Mouse (Mus musculus): ENCODE results near the gene Cnnm3.
A peak's percentile ranks its signal among the peaks of the same experiment; 100 is the strongest.

Gene Cnnm3

GRCm38 (mm10) chr1:36558031-36558993 is 46.6 kb downstream of the Cnnm3 start, which contains the start of gene Sema4c:
Gene Sema4c (minus strand): TSS chr1:36558349.
- peak; percentile 71 for DNase-seq (ENCODE audit: low spot score)

- DNase-seq (ENCODE audit: low spot score): no peak
Measured at GRCm38 (mm10) chr1:36559256-36559655, 47.6 kb downstream of the Cnnm3 start.

- DNase-seq (ENCODE audit: low spot score): no peak
Measured at GRCm38 (mm10) chr1:36559888-36560287, 48.2 kb downstream of the Cnnm3 start.

GRCm38 (mm10) chr1:36560903-36561302 is 49.2 kb downstream of the Cnnm3 start:
- no peak for DNase-seq (ENCODE audit: low spot score)

- no peak for DNase-seq (ENCODE audit: low spot score)
Measured at GRCm38 (mm10) chr1:36562388-36562787, 50.7 kb downstream of the Cnnm3 start.

- no peak for DNase-seq (ENCODE audit: low spot score)
Measured at GRCm38 (mm10) chr1:36563197-36563596, 51.5 kb downstream of the Cnnm3 start.

GRCm38 (mm10) chr1:36563632-36564031 is 52.0 kb downstream of the Cnnm3 start:
- no peak for DNase-seq (ENCODE audit: low spot score)

- no peak for DNase-seq (ENCODE audit: low spot score)
Measured at GRCm38 (mm10) chr1:36564101-36564500, 52.4 kb downstream of the Cnnm3 start.

- DNase-seq (ENCODE audit: low spot score): no peak
Measured at GRCm38 (mm10) chr1:36566425-36566824, 54.8 kb downstream of the Cnnm3 start.

GRCm38 (mm10) chr1:36567818-36568603 is 56.3 kb downstream of the Cnnm3 start:
- no peak for DNase-seq (ENCODE audit: low spot score)

- no peak for DNase-seq (ENCODE audit: low spot score)
Measured at GRCm38 (mm10) chr1:36568776-36569175, 57.1 kb downstream of the Cnnm3 start.

- DNase-seq (ENCODE audit: low spot score): no peak
Measured at GRCm38 (mm10) chr1:36569694-36570276, 58.1 kb downstream of the Cnnm3 start.

- no peak for DNase-seq (ENCODE audit: low spot score)
Measured at GRCm38 (mm10) chr1:36570320-36570719, 58.7 kb downstream of the Cnnm3 start.

- DNase-seq (ENCODE audit: low spot score): no peak
Measured at GRCm38 (mm10) chr1:36571627-36572026, 60.0 kb downstream of the Cnnm3 start.

GRCm38 (mm10) chr1:36572140-36572700 is 60.6 kb downstream of the Cnnm3 start:
- no peak for DNase-seq (ENCODE audit: low spot score)

GRCm38 (mm10) chr1:36572709-36573108 is 61.0 kb downstream of the Cnnm3 start:
- DNase-seq (ENCODE audit: low spot score): no peak

- no peak for DNase-seq (ENCODE audit: low spot score)
Measured at GRCm38 (mm10) chr1:36573524-36573923, 61.9 kb downstream of the Cnnm3 start.

- no peak for DNase-seq (ENCODE audit: low spot score)
Measured at GRCm38 (mm10) chr1:36574196-36574955, 62.7 kb downstream of the Cnnm3 start.

- DNase-seq (ENCODE audit: low spot score): no peak
Measured at GRCm38 (mm10) chr1:36575347-36575746, 63.7 kb downstream of the Cnnm3 start.

- no peak for DNase-seq (ENCODE audit: low spot score)
Measured at GRCm38 (mm10) chr1:36576991-36577675, 65.5 kb downstream of the Cnnm3 start.

Data from ovary, postnatal 10 days (tissue).